Mouse (Mus musculus): Measurements from ENCODE around the gene Dennd1c.

- TF ChIP-seq CTCF (IDR thresholded peaks at IDR 0.05; ENCODE audit: insufficient read depth, low read depth, low read length), result no peak
- TF ChIP-seq POLR2A (IDR thresholded peaks at IDR 0.05; ENCODE audit: insufficient read depth, low read depth, low read length), result no peak
Observed at GRCm38 (mm10) chr17:57124792-57125191, 46.5 kb upstream of the Dennd1c start.
